Comparison of ENCODE assay signal across 7 mouse cellular contexts in the genomic region with DNA sequence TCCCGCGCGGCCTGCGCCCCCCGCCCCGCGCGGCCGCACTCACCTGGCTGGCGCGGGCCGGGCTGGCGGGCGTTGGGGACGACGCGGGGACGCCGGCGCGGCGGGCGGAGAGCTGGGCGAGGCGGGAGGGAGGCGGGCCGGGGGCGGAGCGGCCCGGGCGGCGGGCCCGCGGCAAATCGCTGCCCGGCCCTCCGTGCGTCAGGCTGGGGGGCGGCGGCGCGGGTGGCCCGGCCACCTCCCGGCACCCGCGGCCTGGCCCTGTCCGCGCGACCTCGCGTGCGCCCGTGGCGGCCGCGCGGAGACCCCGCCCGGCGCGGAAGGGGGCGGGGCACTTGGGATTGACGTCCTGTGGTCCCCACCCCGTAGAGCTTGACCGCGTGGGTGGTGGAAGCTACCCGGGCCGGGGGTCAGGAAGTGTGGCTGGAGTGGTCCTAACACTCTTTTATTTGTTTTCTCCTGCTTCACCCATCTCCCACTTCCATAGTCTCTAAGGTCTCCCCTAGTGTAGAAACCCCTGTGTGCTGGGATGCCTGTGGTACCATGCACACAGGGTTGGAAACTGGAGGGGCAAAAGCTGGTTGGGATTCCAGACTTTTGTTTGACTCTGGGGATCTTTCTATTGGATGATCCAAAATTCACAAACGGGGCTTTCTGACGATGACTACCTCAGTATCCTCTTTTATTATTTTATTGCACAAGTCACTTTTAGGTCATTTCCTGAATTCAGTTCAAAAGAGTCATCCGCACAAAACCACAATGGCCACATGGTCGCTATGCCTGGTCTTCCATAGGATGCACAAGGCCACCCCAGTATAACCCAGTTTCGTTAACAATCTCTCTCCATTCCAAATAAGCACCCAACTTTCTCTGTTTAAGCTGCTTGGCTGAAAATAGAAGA. TPM values are rescaled to one million over a fixed set of nuclear protein-coding genes. Genes with fewer than 3 reads are reported as not detected.
DNase-seq lines count a peak whose midpoint lies in the region; ATAC-seq lines count a peak whose summit lies in the region.

A gene (minus strand): TSS at position 81 of the 898 bp plus-strand sequence.

- intact Hi-C loops in left cerebral cortex, postnatal 25 days (cut with DNase I): no loop called here

- ATAC-seq in megakaryocyte-erythroid progenitor cell, adult 5-6 weeks (replicated peaks; ENCODE audit: low FRiP score, low TSS enrichment, poor library complexity, severe bottlenecking): peak; percentile 78

- peak; percentile 86 for DNase-seq in adrenal gland, adult 2 months
- peak; percentile 35 to 67 for DNase-seq in cerebellum, postnatal 4 days (ENCODE audit: low spot score in 2 of 2)
- DNase-seq in gastrocnemius, postnatal 25 days: peak; percentile 74
- DNase-seq in induced T-regulatory cell, adult 2 months (ENCODE audit: low read depth): peak; percentile 35
- peak; percentile 53 to 57 for DNase-seq in left cerebral cortex, postnatal 25 days (ENCODE audit: low spot score in 2 of 2)
- DNase-seq in right cerebral cortex, postnatal 25 days: peak; percentile 72

RNA-seq across cellular contexts. Expression of the gene that starts here (rescaled TPM):
- 10 to 100 TPM; 15.6 to 16.4 TPM for total RNA-seq in adrenal gland, adult 2 months (2021)
- 1.5 and 2.7 TPM in 2 replicates for polyA plus RNA-seq in adrenal gland, adult 2 months (2012; rRNA removed)
- total RNA-seq in gastrocnemius, postnatal 25 days (2021): 10 to 100 TPM in 1 of 2 experiments, 1 to 10 TPM in 1; 9.4 to 10.9 TPM
- 10 to 100 TPM; 62.3 to 64.6 TPM for total RNA-seq in left cerebral cortex, postnatal 25 days (2021)
- 1.3 and 2.0 TPM in 2 replicates for total RNA-seq in megakaryocyte-erythroid progenitor cell, adult 5-6 weeks (2014; fragmentation: Nextera tagmentation)
- 5.1 and 5.4 TPM in 2 replicates for total RNA-seq in megakaryocyte-erythroid progenitor cell, adult 5-6 weeks (2017)

Comparison
In these comparisons a context has a peak if more than half of its experiments do, and no peak if none do; other contexts are left out.
1. Peak in every context shown above with its lines: DNase-seq and ATAC-seq.
2. DNase-seq: peak in every context shown above with its lines; median percentile 86 in adrenal gland, adult 2 months; 74 in gastrocnemius, postnatal 25 days; 72 in right cerebral cortex, postnatal 25 days; 55 in left cerebral cortex, postnatal 25 days; 51 in cerebellum, postnatal 4 days; 35 in induced T-regulatory cell, adult 2 months.